8 mouse cellular contexts compared by ENCODE assay signal in genomic region chr4:126110374-126111152, GRCm38 (mm10). TPM values are rescaled to one million over a fixed set of nuclear protein-coding genes. Genes with fewer than 3 reads are reported as not detected.
A peak's percentile ranks its signal among the peaks of the same experiment; 100 is the strongest.
DNase-seq lines count a peak whose midpoint lies in the region; ATAC-seq and TF ChIP-seq lines count a peak whose summit lies in the region.

No protein-coding gene starts in this region.

- H3K9ac ChIP-seq in heart, embryonic 13.5 days = peak overlapping the region; percentile 72
- no peak overlapping the region for H3K9ac ChIP-seq in kidney, postnatal 0 days (ENCODE audit: low read depth, low read length)
- H3K9ac ChIP-seq in liver, embryonic 12.5 days = peak overlapping the region; percentile 29; the same call in 1 of the 2 replicates
- H3K9ac ChIP-seq in stomach, embryonic 16.5 days (ENCODE audit: low read length) = peak overlapping the region; percentile 66

- H3K4me1 ChIP-seq in embryonic fibroblast, embryonic 13.5 days (ENCODE audit: control insufficient read depth, insufficient read depth, low read length) = peaks cover 47% of the 10 kb centered on the region
- H3K4me1 ChIP-seq in heart, embryonic 13.5 days = peaks cover 81% of the 10 kb centered on the region
- peaks cover 53% of the 10 kb centered on the region for H3K4me1 ChIP-seq in kidney, postnatal 0 days (replicated peaks; ENCODE audit: insufficient read depth, low read length)
- peaks cover 82% of the 10 kb centered on the region for H3K4me1 ChIP-seq in liver, embryonic 12.5 days
- H3K4me1 ChIP-seq in stomach, embryonic 16.5 days (ENCODE audit: control insufficient read depth, insufficient read depth, low read length) = peaks cover 48% of the 10 kb centered on the region

- peak overlapping the region; percentile 60 for H3K4me2 ChIP-seq in heart, embryonic 13.5 days
- peak overlapping the region; percentile 41 for H3K4me2 ChIP-seq in kidney, postnatal 0 days (ENCODE audit: low read length)
- H3K4me2 ChIP-seq in liver, embryonic 12.5 days = peak overlapping the region; percentile 34
- H3K4me2 ChIP-seq in stomach, embryonic 16.5 days (ENCODE audit: low read depth, low read length) = peak overlapping the region; percentile 45

- H3K36me3 ChIP-seq in heart, embryonic 13.5 days = no peaks in the 10 kb centered on the region
- no peaks in the 10 kb centered on the region for H3K36me3 ChIP-seq in kidney, postnatal 0 days (ENCODE audit: insufficient read depth, low read length)
- no peaks in the 10 kb centered on the region for H3K36me3 ChIP-seq in liver, embryonic 12.5 days
- H3K36me3 ChIP-seq in stomach, embryonic 16.5 days (ENCODE audit: control insufficient read depth, insufficient read depth, low read length) = no peaks in the 10 kb centered on the region

- TF ChIP-seq CTCF in embryonic fibroblast, embryonic 13.5 days (IDR thresholded peaks at IDR 0.05; ENCODE audit: borderline replicate concordance, insufficient read depth, low read length) = no peak
- peak; percentile 53 for TF ChIP-seq CTCF in kidney, postnatal 0 days (IDR thresholded peaks at IDR 0.05; ENCODE audit: low read depth)

- 3% methylated on average over 12 of the region's 12 CpGs for WGBS in heart, embryonic 13.5 days
- WGBS in kidney, postnatal 0 days = 10% methylated on average over 12 of the region's 12 CpGs
- 12% methylated on average over 12 of the region's 12 CpGs for WGBS in liver, embryonic 12.5 days (ENCODE audit: insufficient replicate concordance)
- 14% methylated on average over 12 of the region's 12 CpGs for WGBS in stomach, embryonic 16.5 days

- peak overlapping the region; percentile 90 for H3K27ac ChIP-seq in embryonic fibroblast, embryonic 13.5 days (ENCODE audit: insufficient read depth, low read length)
- H3K27ac ChIP-seq in heart, embryonic 13.5 days (replicated peaks) = peak overlapping the region; percentile 96
- peak overlapping the region; percentile 91 for H3K27ac ChIP-seq in kidney, postnatal 0 days
- H3K27ac ChIP-seq in liver, embryonic 12.5 days = peak overlapping the region; percentile 72
- H3K27ac ChIP-seq in stomach, embryonic 16.5 days (ENCODE audit: low read length) = peak overlapping the region; percentile 89

- no peaks in the 10 kb centered on the region for H3K9me3 ChIP-seq in heart, embryonic 13.5 days
- no peaks in the 10 kb centered on the region for H3K9me3 ChIP-seq in kidney, postnatal 0 days (replicated peaks; ENCODE audit: low read length)
- H3K9me3 ChIP-seq in liver, embryonic 12.5 days (replicated peaks) = no peaks in the 10 kb centered on the region
- no peaks in the 10 kb centered on the region for H3K9me3 ChIP-seq in stomach, embryonic 16.5 days (replicated peaks; ENCODE audit: control insufficient read depth, low read length)

- no peak overlapping the region for H3K4me3 ChIP-seq in embryonic fibroblast, embryonic 13.5 days (ENCODE audit: insufficient read depth, low read length)
- peak overlapping the region; percentile 21 for H3K4me3 ChIP-seq in heart, embryonic 13.5 days
- no peak overlapping the region for H3K4me3 ChIP-seq in kidney, postnatal 0 days (replicated peaks; ENCODE audit: low read depth, low read length)
- no peak overlapping the region for H3K4me3 ChIP-seq in liver, embryonic 12.5 days
- H3K4me3 ChIP-seq in stomach, embryonic 16.5 days (replicated peaks; ENCODE audit: low read length) = 0 out of 2 replicates have a peak overlapping the region, but pooled peaks have one; percentile 14

- peak; percentile 79 for DNase-seq in 3134 (ENCODE audit: extremely low read depth, insufficient read length, low spot score)
- peak; percentile 92 to 96 for DNase-seq in adrenal gland, adult (ENCODE audit: inconsistent age in 2 of 2, low spot score in 1 of 2)
- peak; percentile 77 for DNase-seq in kidney, postnatal 0 days (ENCODE audit: low spot score)
- peak; percentile 85 for DNase-seq in naive thymus-derived CD4-positive, alpha-beta T cell, adult 2 months (ENCODE audit: low read depth)

- peak; percentile 72; the same call in 1 of the 2 replicates for ATAC-seq in heart, embryonic 13.5 days (ENCODE audit: extremely low read depth, insufficient number of reproducible peaks, low FRiP score, low TSS enrichment)
- ATAC-seq in kidney, postnatal 0 days (replicated peaks; ENCODE audit: low FRiP score, low read depth) = peak; percentile 66
- ATAC-seq in liver, embryonic 12.5 days = peak; percentile 47; the same call in 1 of the 2 replicates
- ATAC-seq in stomach, embryonic 16.5 days (ENCODE audit: insufficient read depth, low FRiP score) = peak; percentile 89

- TF ChIP-seq POLR2A in embryonic fibroblast, embryonic 13.5 days (IDR thresholded peaks at IDR 0.05; ENCODE audit: low read depth, low read length) = peak; percentile 61

- H3K27me3 ChIP-seq in heart, embryonic 13.5 days (replicated peaks) = no peaks in the 10 kb centered on the region
- H3K27me3 ChIP-seq in kidney, postnatal 0 days (ENCODE audit: insufficient read depth, low read length) = no peaks in the 10 kb centered on the region
- H3K27me3 ChIP-seq in liver, embryonic 12.5 days (replicated peaks) = no peaks in the 10 kb centered on the region
- no peaks in the 10 kb centered on the region for H3K27me3 ChIP-seq in stomach, embryonic 16.5 days (ENCODE audit: control insufficient read depth, insufficient read depth, low read length)

RNA-seq across cellular contexts. Expression of gene Stk40, which starts 6.8 kb away (rescaled TPM):
- 26.4 and 34.1 TPM in 2 replicates for polyA plus RNA-seq in embryonic fibroblast, embryonic 13.5 days (2011; ENCODE audit: insufficient read length, low read depth, missing spikeins)
- 26.4 and 26.6 TPM in 2 replicates for polyA plus RNA-seq in heart, embryonic 13.5 days (2015; fragmentation: Nextera tagmentation; extraction: Ambion mirVana)
- 27.1 and 28.7 TPM in 2 replicates for polyA plus RNA-seq in kidney, postnatal 0 days (2015; fragmentation: Nextera tagmentation; extraction: Ambion mirVana)
- 22.4 and 23.0 TPM in 2 replicates for polyA plus RNA-seq in liver, embryonic 12.5 days (2016; fragmentation: Nextera tagmentation; extraction: Ambion mirVana)
- 28.4 and 29.6 TPM in 2 replicates for polyA plus RNA-seq in stomach, embryonic 16.5 days (2015; fragmentation: Nextera tagmentation; extraction: Ambion mirVana)

RNA-seq across cellular contexts. Expression of gene Lsm10, which starts 14.1 kb away (rescaled TPM):
- polyA plus RNA-seq in embryonic fibroblast, embryonic 13.5 days (2011; ENCODE audit: insufficient read length, low read depth, missing spikeins) = 34.3 and 38.7 TPM in 2 replicates
- 35.2 and 48.6 TPM in 2 replicates for polyA plus RNA-seq in heart, embryonic 13.5 days (2015; fragmentation: Nextera tagmentation; extraction: Ambion mirVana)
- polyA plus RNA-seq in kidney, postnatal 0 days (2015; fragmentation: Nextera tagmentation; extraction: Ambion mirVana) = 58.5 and 59.0 TPM in 2 replicates
- polyA plus RNA-seq in liver, embryonic 12.5 days (2016; fragmentation: Nextera tagmentation; extraction: Ambion mirVana) = 34.5 and 36.7 TPM in 2 replicates
- polyA plus RNA-seq in stomach, embryonic 16.5 days (2015; fragmentation: Nextera tagmentation; extraction: Ambion mirVana) = 49.4 and 52.4 TPM in 2 replicates

RNA-seq across cellular contexts. Expression of gene Eva1b, which starts 37.0 kb away (rescaled TPM):
- polyA plus RNA-seq in embryonic fibroblast, embryonic 13.5 days (2011; ENCODE audit: insufficient read length, low read depth, missing spikeins) = 41.0 and 53.7 TPM in 2 replicates
- polyA plus RNA-seq in heart, embryonic 13.5 days (2015; fragmentation: Nextera tagmentation; extraction: Ambion mirVana) = 30.9 and 34.2 TPM in 2 replicates
- 130 and 149 TPM in 2 replicates for polyA plus RNA-seq in kidney, postnatal 0 days (2015; fragmentation: Nextera tagmentation; extraction: Ambion mirVana)
- 19.3 and 19.5 TPM in 2 replicates for polyA plus RNA-seq in liver, embryonic 12.5 days (2016; fragmentation: Nextera tagmentation; extraction: Ambion mirVana)
- polyA plus RNA-seq in stomach, embryonic 16.5 days (2015; fragmentation: Nextera tagmentation; extraction: Ambion mirVana) = 46.4 and 49.7 TPM in 2 replicates

RNA-seq across cellular contexts. Expression of gene Oscp1, which starts 52.2 kb away (rescaled TPM):
- 5.0 and 8.1 TPM in 2 replicates for polyA plus RNA-seq in embryonic fibroblast, embryonic 13.5 days (2011; ENCODE audit: insufficient read length, low read depth, missing spikeins)
- 6.4 and 7.7 TPM in 2 replicates for polyA plus RNA-seq in heart, embryonic 13.5 days (2015; fragmentation: Nextera tagmentation; extraction: Ambion mirVana)
- polyA plus RNA-seq in kidney, postnatal 0 days (2015; fragmentation: Nextera tagmentation; extraction: Ambion mirVana) = 13.6 and 16.2 TPM in 2 replicates
- 2.8 and 3.0 TPM in 2 replicates for polyA plus RNA-seq in liver, embryonic 12.5 days (2016; fragmentation: Nextera tagmentation; extraction: Ambion mirVana)
- 10.1 and 12.5 TPM in 2 replicates for polyA plus RNA-seq in stomach, embryonic 16.5 days (2015; fragmentation: Nextera tagmentation; extraction: Ambion mirVana)

RNA-seq across cellular contexts. Expression of gene Sh3d21, which starts 52.7 kb away (rescaled TPM):
- 2.5 and 3.8 TPM in 2 replicates for polyA plus RNA-seq in embryonic fibroblast, embryonic 13.5 days (2011; ENCODE audit: insufficient read length, low read depth, missing spikeins)
- polyA plus RNA-seq in heart, embryonic 13.5 days (2015; fragmentation: Nextera tagmentation; extraction: Ambion mirVana) = 2.8 and 3.0 TPM in 2 replicates
- polyA plus RNA-seq in kidney, postnatal 0 days (2015; fragmentation: Nextera tagmentation; extraction: Ambion mirVana) = 9.2 and 9.7 TPM in 2 replicates
- polyA plus RNA-seq in liver, embryonic 12.5 days (2016; fragmentation: Nextera tagmentation; extraction: Ambion mirVana) = 1.3 and 1.6 TPM in 2 replicates
- polyA plus RNA-seq in stomach, embryonic 16.5 days (2015; fragmentation: Nextera tagmentation; extraction: Ambion mirVana) = 7.3 and 8.6 TPM in 2 replicates

Comparison
In these comparisons a context has a peak if more than half of its experiments do, and no peak if none do; other contexts are left out.
1. H3K4me3 ChIP-seq: peak in heart, embryonic 13.5 days (single experiment) and stomach, embryonic 16.5 days (single experiment); none in embryonic fibroblast, embryonic 13.5 days (single experiment), kidney, postnatal 0 days (single experiment) and liver, embryonic 12.5 days (single experiment).
2. Peak in every context shown above with its lines, with median percentiles within 50 percentile points of each other: DNase-seq, H3K27ac ChIP-seq, ATAC-seq and H3K4me2 ChIP-seq.